Mouse (Mus musculus) hindbrain, embryonic 11.5 days (tissue): ENCODE data around the gene Tspan15. TPM values are rescaled to one million over a fixed set of nuclear protein-coding genes. Genes with fewer than 3 reads are reported as not detected.
A peak's percentile ranks its signal among the peaks of the same experiment; 100 is the strongest.

Experiments used
- ATAC-seq: fragments of 200-750 bp; cut with Nextera tagmentation; 2 replicates; pipeline ENCODE4 v1.8.0; 2017; ENCODE audit warnings: mild to moderate bottlenecking, moderate TSS enrichment, moderate library complexity; ENCODE audit not compliant: low FRiP score
- DNase-seq: peaks from one replicate; pipeline ENCODE4 v3.0.0-alpha.2; 2015; ENCODE audit warnings: low spot score
- H3K27ac ChIP-seq: fragments of 300-500 bp; sonication (generic); 2 replicates; pipeline ENCODE4 v1.5.1; 2014; ENCODE audit warnings: mild to moderate bottlenecking, low read depth, low read length
- H3K27me3 ChIP-seq: fragments of 300-500 bp; sonication (generic); 2 replicates; pipeline ENCODE4 v1.6.1; 2014; ENCODE audit warnings: mild to moderate bottlenecking, low read length, moderate library complexity, mixed read lengths; ENCODE audit not compliant: control insufficient read depth, insufficient read depth
- H3K36me3 ChIP-seq: fragments of 300-500 bp; sonication (generic); 2 replicates; pipeline ENCODE4 v1.6.1; 2014; ENCODE audit warnings: mild to moderate bottlenecking, low read length, moderate library complexity, mixed read lengths; ENCODE audit not compliant: control insufficient read depth, insufficient read depth
- H3K4me1 ChIP-seq: fragments of 300-500 bp; sonication (generic); replicated peaks from 2 replicates; pipeline ENCODE4 v1.6.1; 2014; ENCODE audit warnings: low read length, mixed read lengths; ENCODE audit not compliant: control insufficient read depth, insufficient read depth
- H3K4me2 ChIP-seq: fragments of 300-500 bp; sonication (generic); replicated peaks from 2 replicates; pipeline ENCODE4 v1.6.1; 2014; ENCODE audit warnings: mild to moderate bottlenecking, low read depth, low read length
- H3K4me3 ChIP-seq: fragments of 300-500 bp; sonication (generic); 2 replicates; pipeline ENCODE4 v1.5.1; 2014; ENCODE audit warnings: low read depth, low read length
- H3K9ac ChIP-seq: fragments of 300-500 bp; sonication (generic); 2 replicates; pipeline ENCODE4 v1.6.1; 2014; ENCODE audit warnings: low read depth, low read length
- H3K9me3 ChIP-seq: fragments of 300-500 bp; sonication (generic); 2 replicates; pipeline ENCODE4 v1.6.1; 2016; ENCODE audit warnings: low read length; ENCODE audit not compliant: control insufficient read depth
- WGBS: fragments of 180-500 bp; shearing (Covaris S2); extraction: QIAGEN DNeasy Blood & Tissue Kit; methylation state at CpG from one replicate; pipeline ENCODE4 v1.1.7; 2014; 5-methylcytosine and 5-hydroxymethylcytosine counted together
- polyA plus RNA-seq: library from polyadenylated mRNA; unstranded; fragments of >200 nt; fragmentation: Nextera tagmentation; extraction: Ambion mirVana; gene quantifications from 2 replicates; pipeline ENCODE4 v1.2.1, GENCODE M21; 2014

Gene Tspan15
- polyA plus RNA-seq, 1 experiment from 2014 or later, result 9.2 TPM

GRCm38 (mm10) chr10:62211310-62211709, 19.7 kb downstream of the Tspan15 start:
- 62% methylated on average over 6 of the region's 6 CpGs for WGBS
- no peaks in the 10 kb centered on the region for H3K27me3 ChIP-seq
- H3K4me1 ChIP-seq, result no peaks in the 10 kb centered on the region
- no peak overlapping the region for H3K9ac ChIP-seq
- no peak overlapping the region for H3K4me3 ChIP-seq
- H3K4me2 ChIP-seq, result no peak overlapping the region
- no peaks in the 10 kb centered on the region for H3K36me3 ChIP-seq
- no peak for ATAC-seq
- no peaks in the 10 kb centered on the region for H3K9me3 ChIP-seq
- no peak for DNase-seq
- H3K27ac ChIP-seq, result no peak overlapping the region

DNA sequence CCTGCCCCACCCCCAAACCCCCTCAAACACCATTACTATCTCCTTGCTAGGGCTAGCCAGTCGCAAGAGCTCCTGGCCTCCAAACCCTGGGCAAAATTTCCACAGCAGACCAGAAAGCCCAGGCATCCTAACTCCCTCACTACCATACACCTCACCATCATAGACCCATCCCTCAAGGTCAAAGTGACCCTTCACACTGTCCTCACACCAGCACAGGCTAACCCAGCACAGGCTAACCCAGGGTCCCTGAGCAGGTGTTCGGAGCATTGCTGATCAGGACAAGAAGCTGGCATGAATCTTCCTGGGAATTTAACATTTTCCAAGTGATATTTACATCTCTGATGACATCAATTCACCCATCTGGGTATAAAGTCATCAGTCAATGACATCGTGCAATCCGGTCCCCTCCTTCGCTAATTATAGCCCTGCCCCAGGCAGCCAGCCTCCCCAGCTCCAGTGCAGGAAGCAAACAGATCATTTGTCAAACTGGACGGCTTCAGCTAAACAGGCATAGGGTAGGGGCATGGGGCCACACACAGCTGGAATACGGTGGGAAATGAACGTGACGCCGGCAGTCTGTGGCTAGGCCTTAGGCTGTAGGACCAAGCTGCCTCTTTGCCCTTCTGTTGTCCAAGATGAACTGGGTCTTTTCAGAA, 22.7 kb downstream of the Tspan15 start:
- no peaks in the 10 kb centered on the region for H3K27me3 ChIP-seq
- peak; percentile 43 for DNase-seq
- 50% methylated on average over 10 of the region's 10 CpGs for WGBS
- no peak overlapping the region for H3K4me3 ChIP-seq
- no peak overlapping the region for H3K4me2 ChIP-seq
- no peaks in the 10 kb centered on the region for H3K36me3 ChIP-seq
- 0 out of 2 replicates have a peak overlapping the region, but pooled peaks have one; percentile 25 for H3K27ac ChIP-seq
- no peaks in the 10 kb centered on the region for H3K4me1 ChIP-seq
- peak; percentile 78 for ATAC-seq
- H3K9me3 ChIP-seq, result no peaks in the 10 kb centered on the region
- no peak overlapping the region for H3K9ac ChIP-seq

DNA sequence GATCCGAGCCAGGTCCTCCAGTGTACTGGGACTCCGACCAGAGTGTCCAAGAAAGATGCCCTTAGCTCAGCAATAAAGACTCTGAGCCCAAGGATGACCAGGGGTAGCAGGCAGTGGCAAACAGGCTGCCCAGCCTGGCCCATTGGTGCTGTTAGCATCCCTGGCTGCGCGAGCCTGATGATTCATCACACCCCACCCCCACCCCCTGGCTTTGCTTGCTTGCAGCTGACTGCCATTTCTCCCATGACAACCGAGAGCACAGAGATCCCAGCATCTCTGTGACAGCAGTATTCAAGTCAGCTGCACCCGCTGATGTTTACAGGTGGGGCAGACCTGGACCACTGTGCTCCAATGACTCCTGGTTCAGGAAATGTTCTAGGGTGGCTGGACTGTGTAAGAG, 28.5 kb downstream of the Tspan15 start:
- Histone ChIP-seq H3K27ac (no peak overlapping the region), H3K4me1 (no peaks in the 10 kb centered on the region), H3K4me3 (no peak overlapping the region), H3K36me3 (no peaks in the 10 kb centered on the region), H3K4me2 (no peak overlapping the region), H3K9me3 (no peaks in the 10 kb centered on the region), H3K9ac (no peak overlapping the region), H3K27me3 (no peaks in the 10 kb centered on the region)
- no peak for ATAC-seq
- WGBS, result 79% methylated on average over 6 of the region's 6 CpGs
- DNase-seq, result no peak

- no peak overlapping the region for H3K9ac ChIP-seq
- DNase-seq, result no peak
- H3K27ac ChIP-seq, result no peak overlapping the region
- H3K36me3 ChIP-seq, result no peaks in the 10 kb centered on the region
- H3K4me3 ChIP-seq, result no peak overlapping the region
- H3K4me1 ChIP-seq, result no peaks in the 10 kb centered on the region
- ATAC-seq, result no peak
- H3K4me2 ChIP-seq, result no peak overlapping the region
- H3K27me3 ChIP-seq, result no peaks in the 10 kb centered on the region
- H3K9me3 ChIP-seq, result no peaks in the 10 kb centered on the region
- WGBS, result 61% methylated on average over 1 of the region's 1 CpGs
These were observed 32.2 kb downstream of the Tspan15 start for GRCm38 (mm10) chr10:62198891-62199290.

DNA sequence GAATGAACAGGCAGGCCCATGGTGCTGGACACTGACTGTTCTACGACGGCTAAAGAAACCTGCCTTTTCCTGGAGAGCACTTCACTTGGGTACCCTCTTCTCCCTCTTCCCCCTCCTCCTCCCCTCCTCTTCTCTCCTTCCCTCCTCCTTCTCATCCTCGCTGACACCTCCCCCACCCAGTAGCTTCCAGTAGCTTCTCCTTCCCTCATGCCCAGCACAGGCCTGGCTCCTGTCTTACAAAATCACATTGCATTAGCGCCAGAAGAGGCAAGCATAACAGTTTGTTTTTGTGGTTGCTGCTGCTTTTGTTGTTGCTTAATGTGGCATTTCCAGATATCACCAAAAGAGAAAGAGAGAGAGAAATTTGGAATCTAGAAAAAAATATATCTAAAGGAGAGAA, 33.6 kb downstream of the Tspan15 start:
- no peak overlapping the region for H3K27ac ChIP-seq

GRCm38 (mm10) chr10:62195376-62195775, 35.7 kb downstream of the Tspan15 start:
- 67% methylated on average over 7 of the region's 7 CpGs for WGBS
- ATAC-seq (no peak), DNase-seq (no peak)
- Histone ChIP-seq H3K9me3 (no peaks in the 10 kb centered on the region), H3K27ac (no peak overlapping the region), H3K27me3 (no peaks in the 10 kb centered on the region), H3K4me2 (no peak overlapping the region), H3K9ac (no peak overlapping the region), H3K4me1 (no peaks in the 10 kb centered on the region), H3K36me3 (no peaks in the 10 kb centered on the region), H3K4me3 (no peak overlapping the region)

More for the DNA sequence above, 33.6 kb downstream of the Tspan15 start:
- DNase-seq, result no peak
- no peak for ATAC-seq
- Histone ChIP-seq H3K4me1 (no peaks in the 10 kb centered on the region), H3K4me3 (no peak overlapping the region), H3K36me3 (no peaks in the 10 kb centered on the region), H3K27me3 (no peaks in the 10 kb centered on the region), H3K4me2 (no peak overlapping the region), H3K9ac (no peak overlapping the region), H3K9me3 (no peaks in the 10 kb centered on the region)
- WGBS, result 78% methylated on average over 4 of the region's 4 CpGs

GRCm38 (mm10) chr10:62194946-62195345, 36.1 kb downstream of the Tspan15 start:
- Histone ChIP-seq H3K27me3 (no peaks in the 10 kb centered on the region), H3K9ac (no peak overlapping the region), H3K27ac (no peak overlapping the region), H3K4me1 (no peaks in the 10 kb centered on the region), H3K9me3 (no peaks in the 10 kb centered on the region), H3K4me3 (no peak overlapping the region), H3K36me3 (no peaks in the 10 kb centered on the region), H3K4me2 (no peak overlapping the region)
- DNase-seq (no peak), ATAC-seq (no peak)
- 58% methylated on average over 6 of the region's 6 CpGs for WGBS

- no peak overlapping the region for H3K9ac ChIP-seq
- H3K9me3 ChIP-seq, result no peaks in the 10 kb centered on the region
- H3K4me1 ChIP-seq, result no peaks in the 10 kb centered on the region
- no peak overlapping the region for H3K27ac ChIP-seq
- H3K4me3 ChIP-seq, result no peak overlapping the region
- DNase-seq (no peak), ATAC-seq (no peak)
- H3K27me3 ChIP-seq, result no peaks in the 10 kb centered on the region
- no peaks in the 10 kb centered on the region for H3K36me3 ChIP-seq
- no peak overlapping the region for H3K4me2 ChIP-seq
- 79% methylated on average over 5 of the region's 5 CpGs for WGBS
These were observed 36.6 kb downstream of the Tspan15 start for GRCm38 (mm10) chr10:62194461-62194860.

GRCm38 (mm10) chr10:62194043-62194442, 37.0 kb downstream of the Tspan15 start:
- ATAC-seq, result no peak
- Histone ChIP-seq H3K4me3 (no peak overlapping the region), H3K4me1 (no peaks in the 10 kb centered on the region), H3K4me2 (no peak overlapping the region), H3K9me3 (no peaks in the 10 kb centered on the region), H3K9ac (no peak overlapping the region), H3K27ac (no peak overlapping the region), H3K36me3 (no peaks in the 10 kb centered on the region), H3K27me3 (no peaks in the 10 kb centered on the region)
- WGBS, result 87% methylated on average over 6 of the region's 6 CpGs
- no peak for DNase-seq
